Mouse (Mus musculus): ENCODE data around the gene Sugp1. TPM values are rescaled to one million over a fixed set of nuclear protein-coding genes. Genes with fewer than 3 reads are reported as not detected.
"Not testable (repeated sequence)": the region's sequence is repeated elsewhere in the genome, so short reads cannot be mapped to it uniquely, and the experiment has no call there.

Gene Sugp1
- polyA plus RNA-seq, 1 experiment: 38.4 TPM

- Histone ChIP-seq H3K4me3 (no peak overlapping the region), H3K27me3 (ENCODE audit: control insufficient read depth, insufficient read depth, insufficient read length) (no peaks in the 10 kb centered on the region)
Measured at GRCm38 (mm10) chr8:69998706-69999105, 43.9 kb upstream of the Sugp1 start.

DNA sequence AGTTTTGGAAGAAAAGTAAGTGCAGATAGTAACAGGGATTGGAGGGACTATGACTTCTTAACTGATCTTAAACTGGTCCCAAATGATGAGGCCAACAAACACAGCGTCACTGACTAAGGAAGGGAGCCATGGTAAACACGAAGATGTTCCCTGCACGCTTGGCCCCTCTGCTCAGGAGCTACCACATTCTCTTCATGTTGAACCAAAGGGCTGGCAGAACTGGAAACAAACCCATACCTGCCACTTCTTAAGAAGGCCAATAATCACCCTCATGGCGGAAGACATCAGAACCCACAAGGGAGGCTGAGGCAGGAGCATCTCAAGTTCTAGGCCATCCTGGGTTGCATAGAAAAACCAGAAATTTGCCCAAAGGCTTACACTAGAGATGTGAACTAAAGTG is 43.4 kb upstream of the Sugp1 start:
- no peak overlapping the region for H3ac ChIP-seq (ENCODE audit: control insufficient read depth, insufficient read length)
- peaks cover 14% of the 10 kb centered on the region for H3K79me2 ChIP-seq (ENCODE audit: control insufficient read depth, insufficient read depth)
- H3K4me2 ChIP-seq (ENCODE audit: low read depth): no peak overlapping the region
- H3K27me3 ChIP-seq (ENCODE audit: control insufficient read depth, insufficient read depth, insufficient read length): no peaks in the 10 kb centered on the region
- no peak for TF ChIP-seq TCF12 (IDR thresholded peaks at IDR 0.05; ENCODE audit: insufficient read depth, poor library complexity, severe bottlenecking)
- no peak for TF ChIP-seq POLR2A (IDR thresholded peaks at IDR 0.05; ENCODE audit: insufficient read length, low read depth)
- no peak for TF ChIP-seq USF1 (IDR thresholded peaks at IDR 0.05; ENCODE audit: low read depth)
- TF ChIP-seq CEBPB (IDR thresholded peaks at IDR 0.05; ENCODE audit: insufficient read depth, poor library complexity, severe bottlenecking): no peak
- no peak for TF ChIP-seq E2F4 (IDR thresholded peaks at IDR 0.05; ENCODE audit: insufficient read depth)
- no peak for TF ChIP-seq POLR2AphosphoS2 (IDR thresholded peaks at IDR 0.05; ENCODE audit: insufficient read length, low read depth)
- no peak for TF ChIP-seq TCF3 (IDR thresholded peaks at IDR 0.05; ENCODE audit: insufficient read length, low read depth)
- no peaks in the 10 kb centered on the region for H3K36me3 ChIP-seq (ENCODE audit: control insufficient read depth, insufficient read depth)
- H3K4me3 ChIP-seq: no peak overlapping the region

More at GRCm38 (mm10) chr8:69998706-69999105, 43.9 kb upstream of the Sugp1 start:
- no peak for TF ChIP-seq REST (IDR thresholded peaks at IDR 0.05; ENCODE audit: insufficient read depth, insufficient read length)
- TF ChIP-seq E2F4 (IDR thresholded peaks at IDR 0.05; ENCODE audit: insufficient read depth): no peak
- no peak for TF ChIP-seq SRF (IDR thresholded peaks at IDR 0.05; ENCODE audit: control insufficient read depth, insufficient read length, low read depth)
- no peak for TF ChIP-seq POLR2A (IDR thresholded peaks at IDR 0.05; ENCODE audit: insufficient read length, low read depth)
- no peak for TF ChIP-seq MYOG (IDR thresholded peaks at IDR 0.05; ENCODE audit: control insufficient read depth in 1 of 3, insufficient read depth in 1 of 3, insufficient read length in 2 of 3, low read depth in 2 of 3)
- no peak for TF ChIP-seq TCF12 (IDR thresholded peaks at IDR 0.05; ENCODE audit: insufficient read depth, poor library complexity, severe bottlenecking)
- TF ChIP-seq TCF3 (IDR thresholded peaks at IDR 0.05; ENCODE audit: insufficient read length, low read depth): no peak
- TF ChIP-seq MYOD1 (IDR thresholded peaks at IDR 0.05; ENCODE audit: control insufficient read depth in 1 of 3, insufficient read length in 2 of 3, low read depth in 2 of 3): no peak
- TF ChIP-seq POLR2AphosphoS2 (IDR thresholded peaks at IDR 0.05; ENCODE audit: insufficient read length, low read depth): no peak
- TF ChIP-seq MAX (IDR thresholded peaks at IDR 0.05; ENCODE audit: low read depth): no peak
- no peak for TF ChIP-seq USF1 (IDR thresholded peaks at IDR 0.05; ENCODE audit: low read depth)
- TF ChIP-seq CEBPB (IDR thresholded peaks at IDR 0.05; ENCODE audit: insufficient read depth, poor library complexity, severe bottlenecking): no peak
- H3K4me2 ChIP-seq (ENCODE audit: low read depth): no peak overlapping the region
- H3K79me2 ChIP-seq (ENCODE audit: control insufficient read depth, insufficient read depth): peaks cover 18% of the 10 kb centered on the region
- H3K36me3 ChIP-seq (ENCODE audit: control insufficient read depth, insufficient read depth): no peaks in the 10 kb centered on the region
- no peak overlapping the region for H3ac ChIP-seq (ENCODE audit: control insufficient read depth, insufficient read length)

DNA sequence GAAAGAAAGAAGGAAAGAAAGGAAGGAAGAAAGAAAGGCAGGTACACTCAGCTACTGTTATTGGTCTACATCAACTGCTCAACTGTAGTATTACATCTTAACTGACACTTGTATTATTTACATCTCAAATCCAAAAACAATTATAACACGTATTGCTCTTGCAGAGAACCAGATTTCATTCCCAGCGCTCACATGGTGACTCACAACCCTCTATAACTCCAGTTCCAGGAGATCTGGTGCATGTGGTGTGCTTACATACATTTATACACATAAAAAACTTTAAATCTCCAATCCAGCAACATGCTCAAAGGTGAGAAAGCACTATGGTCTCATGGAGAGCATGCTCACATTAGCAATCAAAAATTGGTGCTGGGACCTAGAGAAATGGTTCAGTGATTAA is 42.4 kb upstream of the Sugp1 start:
- Histone ChIP-seq H3K79me2 (ENCODE audit: control insufficient read depth, insufficient read depth) (peaks cover 5% of the 10 kb centered on the region), H3K4me2 (ENCODE audit: low read depth) (no peak overlapping the region), H3ac (ENCODE audit: control insufficient read depth, insufficient read length) (no peak overlapping the region), H3K36me3 (ENCODE audit: control insufficient read depth, insufficient read depth) (no peaks in the 10 kb centered on the region), H3K4me3 (no peak overlapping the region), H3K27me3 (ENCODE audit: control insufficient read depth, insufficient read depth, insufficient read length) (no peaks in the 10 kb centered on the region)
- no peak for TF ChIP-seq TCF12 (IDR thresholded peaks at IDR 0.05; ENCODE audit: insufficient read depth, poor library complexity, severe bottlenecking)
- TF ChIP-seq MYOD1 (IDR thresholded peaks at IDR 0.05; ENCODE audit: control insufficient read depth in 1 of 3, insufficient read length in 2 of 3, low read depth in 2 of 3): no peak
- TF ChIP-seq REST (IDR thresholded peaks at IDR 0.05; ENCODE audit: insufficient read depth, insufficient read length): no peak
- no peak for TF ChIP-seq POLR2AphosphoS2 (IDR thresholded peaks at IDR 0.05; ENCODE audit: insufficient read length, low read depth)
- TF ChIP-seq USF1 (IDR thresholded peaks at IDR 0.05; ENCODE audit: low read depth): no peak
- TF ChIP-seq POLR2A (IDR thresholded peaks at IDR 0.05; ENCODE audit: insufficient read length, low read depth): no peak
- no peak for TF ChIP-seq CEBPB (IDR thresholded peaks at IDR 0.05; ENCODE audit: insufficient read depth, poor library complexity, severe bottlenecking)
- no peak for TF ChIP-seq MAX (IDR thresholded peaks at IDR 0.05; ENCODE audit: low read depth)
- TF ChIP-seq TCF3 (IDR thresholded peaks at IDR 0.05; ENCODE audit: insufficient read length, low read depth): no peak
- TF ChIP-seq SRF (IDR thresholded peaks at IDR 0.05; ENCODE audit: control insufficient read depth, insufficient read length, low read depth): no peak
- TF ChIP-seq MYOG (IDR thresholded peaks at IDR 0.05; ENCODE audit: control insufficient read depth in 1 of 3, insufficient read depth in 1 of 3, insufficient read length in 2 of 3, low read depth in 2 of 3): no peak
- no peak for TF ChIP-seq E2F4 (IDR thresholded peaks at IDR 0.05; ENCODE audit: insufficient read depth)

DNA sequence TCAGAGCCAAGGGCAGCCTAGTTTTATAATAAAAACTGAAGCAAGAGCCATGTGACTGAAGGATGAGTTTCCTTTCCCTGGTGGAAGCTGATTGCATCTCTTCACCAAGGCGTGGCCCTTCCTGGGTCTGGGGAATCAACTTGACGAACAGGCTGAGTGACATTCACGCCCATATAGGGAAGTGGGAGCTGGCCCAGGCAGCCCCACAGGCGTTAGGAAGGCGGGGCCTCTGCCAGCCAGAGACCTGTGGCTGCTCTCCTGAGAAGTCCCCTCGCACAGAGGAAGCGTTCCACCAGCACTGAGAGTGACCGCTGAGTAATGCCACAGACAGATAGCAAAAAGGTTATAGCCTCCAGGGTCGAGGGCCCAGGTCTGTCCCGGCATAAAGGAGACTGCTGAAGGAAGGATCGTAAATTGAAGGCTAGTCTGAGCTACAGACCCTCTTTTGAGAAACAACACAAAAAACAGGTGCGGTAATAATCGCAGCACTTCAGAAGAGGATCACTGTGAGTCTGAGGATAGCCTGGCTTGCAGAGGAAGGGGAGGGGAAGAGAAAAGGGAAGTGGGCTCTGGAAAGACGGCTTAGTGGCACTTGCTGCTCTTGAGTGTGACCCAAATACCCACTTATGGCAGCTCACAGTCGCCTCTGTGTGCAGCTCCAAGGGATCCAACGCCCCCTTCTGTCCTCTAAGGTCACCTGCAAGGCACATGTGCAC is 41.3 kb upstream of the Sugp1 start:
- H3K27me3 ChIP-seq (ENCODE audit: control insufficient read depth, insufficient read depth, insufficient read length): no peaks in the 10 kb centered on the region
- H3K4me3 ChIP-seq: peak overlapping the region; percentile 10
- no peaks in the 10 kb centered on the region for H3K79me2 ChIP-seq (ENCODE audit: control insufficient read depth, insufficient read depth)
- H3ac ChIP-seq (ENCODE audit: control insufficient read depth, insufficient read length): peak overlapping the region; percentile 3
- TF ChIP-seq TCF12 (IDR thresholded peaks at IDR 0.05; ENCODE audit: insufficient read depth, poor library complexity, severe bottlenecking) (no peak), MYOD1 (IDR thresholded peaks at IDR 0.05; ENCODE audit: control insufficient read depth in 1 of 3, insufficient read length in 2 of 3, low read depth in 2 of 3) (peak in 1 of 3 experiments; percentile 3), MYOG (IDR thresholded peaks at IDR 0.05; ENCODE audit: control insufficient read depth in 1 of 3, insufficient read depth in 1 of 3, insufficient read length in 2 of 3, low read depth in 2 of 3) (no peak), SRF (IDR thresholded peaks at IDR 0.05; ENCODE audit: control insufficient read depth, insufficient read length, low read depth) (peak; percentile 93), POLR2A (IDR thresholded peaks at IDR 0.05; ENCODE audit: insufficient read length, low read depth) (no peak), USF1 (IDR thresholded peaks at IDR 0.05; ENCODE audit: low read depth) (peak; percentile 50)
- H3K36me3 ChIP-seq (ENCODE audit: control insufficient read depth, insufficient read depth): no peaks in the 10 kb centered on the region
- H3K4me2 ChIP-seq (ENCODE audit: low read depth): peak overlapping the region; percentile 100

- not testable (repeated sequence) for H3ac ChIP-seq (ENCODE audit: control insufficient read depth, insufficient read length); H3K36me3 ChIP-seq (ENCODE audit: control insufficient read depth, insufficient read depth); H3K27me3 ChIP-seq (ENCODE audit: control insufficient read depth, insufficient read depth, insufficient read length); H3K79me2 ChIP-seq (ENCODE audit: control insufficient read depth, insufficient read depth)
- Histone ChIP-seq H3K4me3 (peak overlapping the region; percentile 10), H3K4me2 (ENCODE audit: low read depth) (peak overlapping the region; percentile 100)
Measured at GRCm38 (mm10) chr8:70001892-70002191, 40.8 kb upstream of the Sugp1 start.
